Mouse (Mus musculus) MEL (cell line): Measurements from ENCODE around the gene Pgc.

Source experiments
- CTCF ChIP-seq, 3 experiments: IDR thresholded peaks in 2 of 3; conservative IDR thresholded peaks in 1 of 3; 2 replicates each; pipeline ENCODE4 v1.5.1; 2011 to 2012; ENCODE audit warnings: low read length in 3 of 3, low read depth in 2 of 3, mild to moderate bottlenecking in 2 of 3, improper control_type of control experiment in 1 of 3, inconsistent platforms in 1 of 3, mixed read lengths in 1 of 3, moderate library complexity in 1 of 3; ENCODE audit not compliant: control insufficient read depth in 1 of 3, insufficient read depth in 1 of 3, poor library complexity in 1 of 3, severe bottlenecking in 1 of 3
- GATA1 ChIP-seq: IDR thresholded peaks from 2 replicates; pipeline ENCODE4 v1.6.1; 2011; ENCODE audit warnings: low read depth, low read length, improper control_type of control experiment
- HCFC1 ChIP-seq: IDR thresholded peaks from 2 replicates; pipeline ENCODE4 v1.6.1; 2012; ENCODE audit warnings: low read depth, mild to moderate bottlenecking, inconsistent platforms, low read length, improper control_type of control experiment, moderate library complexity
- MAX ChIP-seq: IDR thresholded peaks from 2 replicates; pipeline ENCODE4 v1.6.1; 2011; ENCODE audit warnings: low read length, improper control_type of control experiment
- MAZ ChIP-seq: IDR thresholded peaks from 2 replicates; pipeline ENCODE4 v1.6.1; 2012; ENCODE audit warnings: low read depth, mild to moderate bottlenecking, inconsistent platforms, low read length, improper control_type of control experiment
- MXI1 ChIP-seq: IDR thresholded peaks from 2 replicates; pipeline ENCODE4 v1.6.1; 2011; ENCODE audit warnings: mild to moderate bottlenecking, low read depth, low read length, improper control_type of control experiment
- POLR2A ChIP-seq, 2 experiments: IDR thresholded peaks; 2 replicates each; pipeline ENCODE4 v1.6.1; 2011 to 2012; ENCODE audit warnings: low read length in 2 of 2, mild to moderate bottlenecking in 2 of 2, control low read depth in 1 of 2, improper control_type of control experiment in 1 of 2, low read depth in 1 of 2, moderate library complexity in 1 of 2; ENCODE audit not compliant: control insufficient read depth in 1 of 2, insufficient read depth in 1 of 2, poor library complexity in 1 of 2
- RCOR1 ChIP-seq: IDR thresholded peaks from 2 replicates; pipeline ENCODE4 v1.6.1; 2012; ENCODE audit warnings: low read depth, mild to moderate bottlenecking, inconsistent platforms, low read length, improper control_type of control experiment
- TAL1 ChIP-seq: IDR thresholded peaks from 2 replicates; pipeline ENCODE4 v1.6.1; 2012; ENCODE audit warnings: mild to moderate bottlenecking, inconsistent platforms, low read length, moderate library complexity, mixed read lengths

GRCm38 (mm10) chr17:47766407-47767043 is 39.9 kb downstream of the Pgc start:
- TF ChIP-seq MXI1 (peak; percentile 53), CTCF (IDR thresholded peaks at IDR 0.05 in 2 of 3, conservative IDR thresholded peaks at IDR 0.05 in 1 of 3; ENCODE audit: control insufficient read depth in 1 of 3, insufficient read depth in 1 of 3, low read depth in 2 of 3, low read length in 3 of 3, poor library complexity in 1 of 3, severe bottlenecking in 1 of 3) (no peak), GATA1 (peak; percentile 34; the same call in 1 of the 2 replicates), HCFC1 (no peak), RCOR1 (peak; percentile 46; the same call in 1 of the 2 replicates), MAZ (0 out of 2 replicates have a peak, but pooled peaks have one; percentile 37), POLR2A (IDR thresholded peaks at IDR 0.05; ENCODE audit: control insufficient read depth in 1 of 2, insufficient read depth in 1 of 2, low read depth in 1 of 2, low read length in 2 of 2, poor library complexity in 1 of 2) (no peak), MAX (peak; percentile 76), TAL1 (no peak; the same call in 1 of the 2 replicates)
